Mouse (Mus musculus) cerebellum, postnatal 25 days (tissue): Measurements from ENCODE around the gene Ifit2.
"Not testable (repeated sequence)": the region's sequence is repeated elsewhere in the genome, so short reads cannot be mapped to it uniquely, and the experiment has no call there.

Source experiments
- DNase-seq, 2 experiments: peaks; one replicate each; pipeline ENCODE4 v3.0.0; 2021; ENCODE audit warnings: mixed read lengths in 2 of 2

The Ifit2 gene

GRCm38 (mm10) chr19:34599250-34599649, 48.8 kb downstream of the Ifit2 start:
- not testable (repeated sequence) for DNase-seq

- not testable (repeated sequence) for DNase-seq
Measured at GRCm38 (mm10) chr19:34601888-34602287, 51.4 kb downstream of the Ifit2 start, which contains the start of gene Ifit1bl1. Ifit1bl1 (minus strand) TSS chr19:34601956.

DNA sequence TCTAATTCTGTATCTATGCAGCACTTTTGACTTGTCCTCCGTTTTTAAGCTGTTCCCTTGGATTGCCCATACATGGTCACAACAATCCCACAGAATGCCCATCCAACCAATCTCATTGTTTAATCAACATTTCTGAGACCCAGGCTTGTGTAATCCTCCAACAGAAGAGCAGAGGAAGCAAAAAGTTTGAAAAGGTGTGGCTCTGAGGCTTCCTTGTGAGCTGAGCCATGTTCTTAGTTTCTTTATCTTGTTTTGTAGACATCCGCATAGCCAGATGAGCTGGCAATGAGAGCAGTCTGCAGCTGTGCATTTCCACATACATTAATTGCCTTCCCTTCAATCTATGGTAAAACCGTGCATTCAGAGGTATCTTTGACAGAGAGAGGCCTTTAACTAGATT, 55.0 kb downstream of the Ifit2 start:
- no peak for DNase-seq

- DNase-seq: not testable (repeated sequence)
Measured at GRCm38 (mm10) chr19:34607237-34608051, 57.0 kb downstream of the Ifit2 start, which contains the start of gene Ifit3b. Ifit3b (plus strand) TSS chr19:34607970.

DNA sequence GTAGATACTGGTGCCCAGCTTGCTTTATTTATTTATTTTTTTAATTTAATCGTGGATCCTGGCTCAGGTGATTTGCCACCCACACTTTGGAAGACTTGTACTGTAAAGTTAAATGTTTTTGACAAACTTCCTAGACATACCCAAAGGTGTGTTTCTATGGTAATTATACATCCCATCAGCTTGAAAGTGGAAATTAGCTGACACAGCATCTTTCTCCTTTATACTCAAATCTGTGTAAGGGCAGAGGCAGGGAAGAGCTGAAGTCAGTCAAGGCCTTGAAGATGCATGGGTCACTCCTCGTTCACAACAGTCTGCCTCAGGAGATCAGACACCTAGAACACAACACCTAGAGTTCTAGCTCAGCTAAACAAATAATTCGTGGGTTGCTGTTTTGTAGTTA, 59.6 kb downstream of the Ifit2 start:
- not testable (repeated sequence) for DNase-seq

GRCm38 (mm10) chr19:34612243-34613001, 61.9 kb downstream of the Ifit2 start:
- not testable (repeated sequence) for DNase-seq

- no peak for DNase-seq
Measured at GRCm38 (mm10) chr19:34620871-34621270, 70.4 kb downstream of the Ifit2 start.

DNA sequence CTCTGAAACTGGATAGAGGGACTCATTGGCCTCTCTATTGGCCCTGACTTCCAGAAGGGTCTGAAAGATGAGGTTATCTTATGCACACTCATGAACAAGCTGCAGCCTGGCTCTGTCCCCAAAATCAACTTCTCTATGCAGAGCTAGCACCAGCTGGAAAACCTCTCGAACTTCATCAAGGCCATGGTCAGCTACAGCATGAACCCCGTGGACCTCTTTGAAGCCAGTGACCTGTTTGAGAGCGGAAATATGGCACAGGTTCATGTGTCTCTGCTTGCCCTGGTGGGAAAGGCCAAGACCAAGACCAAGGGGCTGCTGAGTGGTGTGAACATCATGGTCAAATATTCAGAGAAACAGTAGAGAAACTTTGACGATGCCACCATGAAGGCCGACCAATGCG, 73.3 kb downstream of the Ifit2 start:
- DNase-seq: no peak

DNA sequence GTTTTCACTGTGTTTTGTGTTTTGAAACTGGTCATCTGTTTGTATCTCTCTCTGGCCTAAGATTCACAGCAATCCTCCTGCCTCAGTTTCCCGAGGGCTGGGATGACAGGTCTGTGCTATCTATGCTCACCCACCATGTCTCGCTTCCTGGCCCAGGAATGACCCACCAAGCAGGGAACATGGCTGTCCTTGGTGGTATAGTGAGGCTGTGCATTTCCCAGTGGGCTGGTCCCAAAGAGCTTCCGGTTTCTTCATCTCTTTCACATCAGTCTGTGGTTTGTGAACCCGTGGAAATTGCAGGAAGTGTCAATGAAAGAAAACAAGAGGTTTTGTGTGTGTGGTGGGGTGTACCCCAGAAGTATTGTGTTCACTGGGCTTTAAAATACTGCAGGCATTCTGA, 74.2 kb downstream of the Ifit2 start:
- no peak for DNase-seq
